Mouse (Mus musculus) forebrain, postnatal 0 days (tissue): Measurements from ENCODE around the gene Rhot1. TPM values are rescaled to one million over a fixed set of nuclear protein-coding genes. Genes with fewer than 3 reads are reported as not detected.

ENCODE experiments used
- ATAC-seq: fragments of 200-750 bp; cut with Nextera tagmentation; 2 replicates; pipeline ENCODE4 v1.8.0; 2017; ENCODE audit warnings: mild to moderate bottlenecking, moderate library complexity
- DNase-seq: peaks from one replicate; pipeline ENCODE4 v3.0.0-alpha.2; 2015
- H3K27ac ChIP-seq: fragments of 300-500 bp; sonication (generic); 2 replicates; pipeline ENCODE4 v1.5.1; 2014; ENCODE audit warnings: low read depth, mild to moderate bottlenecking, antibody characterized with exemption, low read length, moderate library complexity, mixed read lengths
- H3K27me3 ChIP-seq: fragments of 300-500 bp; sonication (generic); 2 replicates; pipeline ENCODE4 v1.6.1; 2014; ENCODE audit warnings: mild to moderate bottlenecking, low read length, mixed read lengths; ENCODE audit not compliant: insufficient read depth
- H3K36me3 ChIP-seq: fragments of 300-500 bp; sonication (generic); 2 replicates; pipeline ENCODE4 v1.6.1; 2014; ENCODE audit warnings: mild to moderate bottlenecking, moderate library complexity; ENCODE audit not compliant: insufficient read depth
- H3K4me1 ChIP-seq: fragments of 300-500 bp; sonication (generic); 2 replicates; pipeline ENCODE4 v1.6.1; 2014; ENCODE audit warnings: antibody characterized with exemption; ENCODE audit not compliant: insufficient read depth
- H3K4me2 ChIP-seq: fragments of 300-500 bp; sonication (generic); 2 replicates; pipeline ENCODE4 v1.6.1; 2014; ENCODE audit warnings: low read depth, mild to moderate bottlenecking, moderate library complexity
- H3K4me3 ChIP-seq: fragments of 300-500 bp; sonication (generic); 2 replicates; pipeline ENCODE4 v1.5.1; 2014; ENCODE audit warnings: low read depth, low read length, mixed read lengths
- H3K9ac ChIP-seq: fragments of 300-500 bp; sonication (generic); 2 replicates; pipeline ENCODE4 v1.6.1; 2014; ENCODE audit warnings: mild to moderate bottlenecking
- H3K9me3 ChIP-seq: fragments of 300-500 bp; sonication (generic); 2 replicates; pipeline ENCODE4 v1.6.1; 2016; ENCODE audit warnings: low read length
- CTCF ChIP-seq: sonication (generic); IDR thresholded peaks from 2 replicates; pipeline ENCODE4 v1.5.1; 2016; ENCODE audit warnings: antibody characterized with exemption, control low read depth, low read depth
- WGBS: fragments of 180-500 bp; shearing (Covaris S2); extraction: QIAGEN DNeasy Blood & Tissue Kit; methylation state at CpG from one replicate; pipeline ENCODE4 v1.1.7; 2014; 5-methylcytosine and 5-hydroxymethylcytosine counted together
- polyA plus RNA-seq: library from polyadenylated mRNA; unstranded; fragments of >200 nt; fragmentation: Nextera tagmentation; extraction: Ambion mirVana; gene quantifications from 2 replicates; pipeline ENCODE4 v1.2.1, GENCODE M21; 2015
- total RNA-seq: library from RNA; depleted of rRNA; stranded (reverse); fragments of >200 nt; gene quantifications from 2 replicates; pipeline ENCODE4 v1.2.3, GENCODE M21; 2014

Gene Rhot1
- total and polyA plus RNA-seq, 2 experiments from 2014 or later = 61.0 to 69.5 TPM

DNA sequence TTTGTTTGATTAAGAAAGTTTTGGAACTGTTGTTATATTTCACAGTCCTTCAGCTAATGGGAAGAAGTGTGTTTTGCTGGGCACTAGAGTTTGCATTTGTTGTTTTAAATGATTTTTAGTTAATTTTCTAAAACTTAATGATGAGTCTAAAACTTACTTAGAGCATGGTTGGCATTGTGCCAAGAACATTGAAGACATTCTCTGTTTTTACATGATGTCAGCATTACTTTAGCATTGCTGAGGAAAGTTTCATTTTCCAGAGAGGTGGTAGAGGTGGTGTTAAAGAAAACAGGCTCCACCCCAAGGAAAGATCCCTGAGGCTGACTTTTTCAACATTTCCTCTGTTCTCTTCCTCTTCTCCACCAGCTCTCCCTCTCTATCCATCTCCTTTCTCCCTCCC lies 38.2 kb downstream of the Rhot1 start:
- Histone ChIP-seq H3K4me3 (no peak overlapping the region), H3K9me3 (no peaks in the 10 kb centered on the region), H3K4me1 (no peaks in the 10 kb centered on the region), H3K27me3 (no peaks in the 10 kb centered on the region), H3K9ac (no peak overlapping the region), H3K27ac (no peak overlapping the region), H3K36me3 (peaks cover 59% of the 10 kb centered on the region), H3K4me2 (no peak overlapping the region)
- no peak for TF ChIP-seq CTCF
- no peak for ATAC-seq
- no peak for DNase-seq

DNA sequence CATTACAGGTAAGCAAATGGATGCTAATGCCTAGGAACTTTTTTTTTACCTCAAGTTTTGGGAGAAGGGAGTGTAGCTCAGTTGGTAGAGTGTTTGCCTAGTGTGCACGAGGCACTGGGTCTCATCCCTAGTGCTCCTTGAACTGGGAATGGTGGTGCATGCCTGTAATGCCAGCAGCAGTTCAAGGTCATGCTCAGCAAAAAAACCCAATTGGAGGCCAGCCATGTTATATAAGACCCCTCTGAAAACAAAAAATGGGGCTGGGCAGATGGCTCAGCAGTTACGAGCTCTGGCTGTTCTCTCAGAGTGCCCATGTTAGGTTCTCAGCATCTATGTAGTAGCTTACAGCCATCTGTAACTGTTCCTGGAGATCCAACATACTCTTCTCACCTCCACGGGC lies 39.7 kb downstream of the Rhot1 start:
- H3K36me3 ChIP-seq = peaks cover 51% of the 10 kb centered on the region
- WGBS = 85% methylated on average over 3 of the region's 3 CpGs
- H3K27me3 ChIP-seq = no peaks in the 10 kb centered on the region

DNA sequence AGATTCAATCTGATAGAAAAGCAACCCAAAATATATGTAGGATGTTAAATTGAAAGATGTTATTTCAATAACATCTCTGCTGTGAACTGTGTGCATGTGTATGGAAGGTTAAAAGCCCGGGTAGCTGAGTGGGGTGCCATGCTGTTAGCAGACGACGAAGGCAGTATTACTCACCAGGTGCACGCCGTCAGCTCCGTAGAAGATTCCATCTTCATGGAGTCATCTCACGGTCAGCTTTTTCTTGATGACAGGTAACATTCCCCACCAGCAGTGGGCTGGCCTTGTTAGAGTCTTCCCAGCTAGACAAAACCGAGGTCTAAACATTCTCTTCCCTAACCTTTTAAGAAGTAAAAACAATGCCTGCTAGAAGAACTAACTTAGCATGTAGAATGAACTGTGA lies 55.3 kb downstream of the Rhot1 start:
- H3K4me2 ChIP-seq = no peak overlapping the region
- H3K9ac ChIP-seq = no peak overlapping the region
- WGBS = 94% methylated on average over 8 of the region's 8 CpGs
- H3K9me3 ChIP-seq = no peaks in the 10 kb centered on the region
- no peak overlapping the region for H3K27ac ChIP-seq
- peaks cover 37% of the 10 kb centered on the region for H3K36me3 ChIP-seq
- ATAC-seq (no peak), DNase-seq (no peak)
- no peak overlapping the region for H3K4me3 ChIP-seq
- H3K4me1 ChIP-seq = no peaks in the 10 kb centered on the region
- H3K27me3 ChIP-seq = no peaks in the 10 kb centered on the region
- TF ChIP-seq CTCF = no peak

More for the DNA sequence above, 39.7 kb downstream of the Rhot1 start:
- Histone ChIP-seq H3K27ac (no peak overlapping the region), H3K4me1 (no peaks in the 10 kb centered on the region), H3K9ac (no peak overlapping the region), H3K4me3 (no peak overlapping the region), H3K4me2 (no peak overlapping the region), H3K9me3 (no peaks in the 10 kb centered on the region)
- ATAC-seq = no peak
- no peak for DNase-seq
- no peak for TF ChIP-seq CTCF

DNA sequence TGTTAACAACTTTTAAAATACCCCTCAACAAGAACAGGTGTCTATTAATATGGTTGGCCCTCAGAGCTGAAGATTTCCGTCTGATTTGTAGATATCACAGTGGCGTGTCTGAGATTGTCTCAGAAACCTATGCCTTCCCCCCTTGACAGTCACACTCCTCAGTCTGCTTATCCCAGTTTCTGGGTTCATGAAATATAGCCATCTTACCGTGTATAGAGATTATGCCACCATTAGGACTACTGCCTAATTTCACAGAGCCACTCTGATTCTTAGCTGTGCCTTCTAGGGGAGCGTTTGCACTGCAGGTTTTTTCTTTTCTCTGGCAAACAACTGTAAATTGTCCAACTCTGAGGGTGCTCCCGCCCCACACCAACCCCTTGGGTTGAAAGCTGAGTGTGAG lies 62.3 kb downstream of the Rhot1 start:
- no peak for TF ChIP-seq CTCF
- no peaks in the 10 kb centered on the region for H3K9me3 ChIP-seq
- peaks cover 12% of the 10 kb centered on the region; the same call in 1 of the 2 replicates for H3K36me3 ChIP-seq
- H3K27me3 ChIP-seq = no peaks in the 10 kb centered on the region
- H3K4me2 ChIP-seq = no peak overlapping the region
- 84% methylated on average over 5 of the region's 5 CpGs for WGBS
- no peak overlapping the region for H3K4me3 ChIP-seq
- H3K4me1 ChIP-seq = no peaks in the 10 kb centered on the region
- no peak for DNase-seq
- ATAC-seq = no peak
- H3K9ac ChIP-seq = no peak overlapping the region
- no peak overlapping the region for H3K27ac ChIP-seq

DNA sequence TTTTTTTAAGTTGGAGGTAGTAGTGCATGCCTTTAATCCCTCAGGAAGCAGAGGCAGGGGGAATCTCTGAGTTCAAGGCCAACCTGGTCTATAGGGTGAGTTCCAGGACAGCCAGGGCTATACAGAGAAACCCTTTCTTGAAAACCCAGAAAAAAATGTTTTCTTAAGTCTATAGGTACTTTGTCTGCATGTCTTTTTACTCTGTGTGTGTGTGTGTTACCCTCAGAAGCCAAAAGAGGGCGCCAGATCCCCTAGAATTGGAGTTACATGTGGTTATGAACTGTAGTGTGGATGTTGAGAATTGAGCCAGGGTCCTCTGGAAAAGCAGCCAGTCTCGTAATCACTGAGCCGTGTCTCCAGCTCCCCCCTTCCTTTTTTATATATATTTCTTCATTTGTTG lies 66.2 kb downstream of the Rhot1 start:
- 58% methylated on average over 3 of the region's 3 CpGs for WGBS
- TF ChIP-seq CTCF = no peak; the same call in 1 of the 2 replicates
- Histone ChIP-seq H3K4me3 (no peak overlapping the region), H3K27me3 (no peaks in the 10 kb centered on the region), H3K9ac (no peak overlapping the region), H3K4me1 (no peaks in the 10 kb centered on the region), H3K36me3 (no peaks in the 10 kb centered on the region), H3K27ac (no peak overlapping the region), H3K4me2 (no peak overlapping the region), H3K9me3 (no peaks in the 10 kb centered on the region)
- ATAC-seq (no peak), DNase-seq (no peak)

DNA sequence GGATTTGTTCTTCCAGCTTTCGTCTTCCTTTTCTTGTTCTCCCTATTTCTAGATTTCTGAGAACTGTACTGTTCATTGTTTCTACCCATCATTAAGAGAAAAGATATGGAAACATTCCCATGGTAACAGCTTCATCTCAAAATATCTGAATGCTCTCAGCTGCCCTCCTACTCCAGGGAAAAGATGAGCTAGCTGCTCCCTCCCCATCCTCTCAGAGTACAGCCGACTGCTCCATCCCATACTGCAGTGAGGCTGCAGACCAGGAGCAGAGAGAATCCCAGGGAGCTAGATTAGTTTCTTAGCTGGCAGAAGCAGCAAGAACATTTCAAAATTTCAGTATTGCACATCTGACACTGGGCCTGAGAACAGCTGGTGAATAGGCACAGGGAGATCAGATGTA lies 69.2 kb downstream of the Rhot1 start:
- DNase-seq (no peak), ATAC-seq (peak; percentile 23; the same call in 1 of the 2 replicates)
- Histone ChIP-seq H3K4me1 (no peaks in the 10 kb centered on the region), H3K4me2 (no peak overlapping the region), H3K27ac (0 out of 2 replicates have a peak overlapping the region, but pooled peaks have one; percentile 29), H3K4me3 (no peak overlapping the region), H3K9me3 (no peaks in the 10 kb centered on the region), H3K9ac (no peak overlapping the region), H3K27me3 (no peaks in the 10 kb centered on the region), H3K36me3 (no peaks in the 10 kb centered on the region)
- 70% methylated on average over 2 of the region's 2 CpGs for WGBS
- TF ChIP-seq CTCF = no peak

DNA sequence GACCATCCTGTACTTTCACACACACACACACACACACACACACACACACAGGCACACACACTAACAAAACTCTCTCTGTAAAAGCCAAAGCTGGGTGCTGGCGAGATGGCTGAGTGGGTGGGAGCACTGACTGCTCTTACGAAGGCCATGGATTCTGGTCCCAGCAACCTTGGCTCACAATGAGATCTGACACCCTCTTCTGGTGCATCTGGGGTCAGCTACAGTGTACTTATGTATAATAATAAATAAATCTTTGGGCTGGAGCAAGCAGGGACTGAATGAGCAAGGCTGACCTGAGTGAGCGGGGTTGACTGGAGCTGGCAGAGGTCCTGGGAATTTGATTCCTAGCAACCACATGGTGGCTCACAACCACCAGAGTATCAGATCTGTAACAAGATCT lies 75.0 kb downstream of the Rhot1 start:
- Histone ChIP-seq H3K27me3 (no peaks in the 10 kb centered on the region), H3K36me3 (no peaks in the 10 kb centered on the region), H3K4me3 (no peak overlapping the region), H3K9ac (no peak overlapping the region), H3K27ac (no peak overlapping the region), H3K4me2 (no peak overlapping the region), H3K9me3 (no peaks in the 10 kb centered on the region), H3K4me1 (no peaks in the 10 kb centered on the region)
- TF ChIP-seq CTCF = no peak
- WGBS = 75% methylated on average over 3 of the region's 3 CpGs
- ATAC-seq = no peak
- DNase-seq = no peak

DNA sequence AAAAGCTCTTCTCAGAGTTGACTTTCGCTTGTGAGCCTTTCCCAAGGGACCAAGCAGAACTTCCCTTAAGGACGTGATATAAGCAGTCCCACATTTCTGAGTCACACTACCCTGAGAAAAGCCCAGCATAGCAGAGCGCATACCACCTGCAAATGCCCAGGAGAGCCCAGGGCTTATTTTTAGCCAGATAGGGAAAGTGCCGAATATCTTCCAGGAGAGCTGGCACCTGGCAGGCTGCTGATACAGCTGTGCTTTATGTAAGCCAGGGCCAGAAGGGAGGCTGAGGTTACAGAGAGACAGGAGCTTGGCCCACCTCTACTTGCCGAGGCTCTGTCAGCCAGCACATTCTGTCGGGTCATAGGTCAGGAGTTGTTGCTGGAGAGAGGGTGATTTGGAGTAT lies 75.8 kb downstream of the Rhot1 start:
- WGBS = 63% methylated on average over 6 of the region's 6 CpGs
- H3K4me1 ChIP-seq = no peaks in the 10 kb centered on the region
- no peaks in the 10 kb centered on the region for H3K27me3 ChIP-seq
- TF ChIP-seq CTCF = no peak
- H3K36me3 ChIP-seq = no peaks in the 10 kb centered on the region
- ATAC-seq (no peak), DNase-seq (no peak)
- no peak overlapping the region for H3K9ac ChIP-seq
- no peak overlapping the region for H3K27ac ChIP-seq
- H3K4me2 ChIP-seq = no peak overlapping the region
- no peaks in the 10 kb centered on the region for H3K9me3 ChIP-seq
- H3K4me3 ChIP-seq = no peak overlapping the region
